Mouse (Mus musculus): ENCODE results near the gene Rassf8. TPM values are rescaled to one million over a fixed set of nuclear protein-coding genes. Genes with fewer than 3 reads are reported as not detected.

Rassf8 gene
- polyA plus RNA-seq, 2 experiments: 20.8 to 43.3 TPM

- no peaks in the 10 kb centered on the region for H3K36me3 ChIP-seq (ENCODE audit: control insufficient read depth, insufficient read depth, low read length)
- no peaks in the 10 kb centered on the region for H3K27me3 ChIP-seq (ENCODE audit: control insufficient read depth, insufficient read depth, low read length)
- no peak overlapping the region for H3K4me3 ChIP-seq (replicated peaks; ENCODE audit: low read length)
- H3K4me1 ChIP-seq (ENCODE audit: control insufficient read depth, insufficient read depth, low read length): 0 out of 2 replicates have a peak, but pooled peaks cover 9% of the 10 kb centered on the region
- H3K9ac ChIP-seq (ENCODE audit: low read depth, low read length, severe bottlenecking): no peak overlapping the region
- ATAC-seq (ENCODE audit: low FRiP score, low read depth): no peak
- no peaks in the 10 kb centered on the region for H3K9me3 ChIP-seq (ENCODE audit: control insufficient read depth, low read length)
- H3K4me2 ChIP-seq (replicated peaks; ENCODE audit: low read depth, low read length, severe bottlenecking): no peak overlapping the region
- no peak overlapping the region for H3K27ac ChIP-seq (replicated peaks; ENCODE audit: low read depth, low read length)
- WGBS: 84% methylated on average over 10 of the region's 10 CpGs
- no peak for DNase-seq (ENCODE audit: low spot score)
- TF ChIP-seq POLR2A (IDR thresholded peaks at IDR 0.05; ENCODE audit: borderline replicate concordance, extremely low read depth, insufficient read depth, insufficient read length): no peak
Observed at GRCm38 (mm10) chr6:145853356-145854079, 107.0 kb downstream of the Rassf8 start.

DNA sequence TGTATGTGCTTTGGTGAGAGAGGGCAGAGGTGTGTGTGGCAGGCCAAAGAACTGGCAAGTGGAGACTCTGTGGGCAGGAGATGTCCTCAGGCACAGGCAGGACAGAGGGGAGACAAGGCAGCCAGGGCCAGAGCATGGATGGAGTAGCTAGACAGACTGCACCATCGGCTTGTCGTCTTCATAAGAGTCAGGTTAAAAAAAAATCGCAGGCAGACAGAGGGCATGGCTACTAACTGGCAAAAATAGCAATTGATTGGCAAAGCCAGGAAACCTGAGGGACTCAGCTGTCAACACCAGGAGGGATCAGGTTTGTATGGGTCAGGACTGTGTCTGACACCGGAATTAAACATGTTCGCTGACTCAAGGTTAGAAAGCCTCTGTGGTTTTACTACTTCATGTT is 108.2 kb downstream of the Rassf8 start:
- ATAC-seq (ENCODE audit: low FRiP score, low read depth) (no peak), DNase-seq (ENCODE audit: low spot score) (no peak)
- H3K36me3 ChIP-seq (ENCODE audit: control insufficient read depth, insufficient read depth, low read length): no peaks in the 10 kb centered on the region
- H3K4me2 ChIP-seq (replicated peaks; ENCODE audit: low read depth, low read length, severe bottlenecking): no peak overlapping the region
- H3K4me3 ChIP-seq (replicated peaks; ENCODE audit: low read length): no peak overlapping the region
- no peak overlapping the region for H3K27ac ChIP-seq (replicated peaks; ENCODE audit: low read depth, low read length)
- H3K9me3 ChIP-seq (ENCODE audit: control insufficient read depth, low read length): no peaks in the 10 kb centered on the region
- no peaks in the 10 kb centered on the region for H3K27me3 ChIP-seq (ENCODE audit: control insufficient read depth, insufficient read depth, low read length)
- WGBS: 68% methylated on average over 5 of the region's 5 CpGs
- no peak overlapping the region for H3K9ac ChIP-seq (ENCODE audit: low read depth, low read length, severe bottlenecking)
- no peak for TF ChIP-seq POLR2A (IDR thresholded peaks at IDR 0.05; ENCODE audit: borderline replicate concordance, extremely low read depth, insufficient read depth, insufficient read length)
- 0 out of 2 replicates have a peak, but pooled peaks cover 9% of the 10 kb centered on the region for H3K4me1 ChIP-seq (ENCODE audit: control insufficient read depth, insufficient read depth, low read length)

DNA sequence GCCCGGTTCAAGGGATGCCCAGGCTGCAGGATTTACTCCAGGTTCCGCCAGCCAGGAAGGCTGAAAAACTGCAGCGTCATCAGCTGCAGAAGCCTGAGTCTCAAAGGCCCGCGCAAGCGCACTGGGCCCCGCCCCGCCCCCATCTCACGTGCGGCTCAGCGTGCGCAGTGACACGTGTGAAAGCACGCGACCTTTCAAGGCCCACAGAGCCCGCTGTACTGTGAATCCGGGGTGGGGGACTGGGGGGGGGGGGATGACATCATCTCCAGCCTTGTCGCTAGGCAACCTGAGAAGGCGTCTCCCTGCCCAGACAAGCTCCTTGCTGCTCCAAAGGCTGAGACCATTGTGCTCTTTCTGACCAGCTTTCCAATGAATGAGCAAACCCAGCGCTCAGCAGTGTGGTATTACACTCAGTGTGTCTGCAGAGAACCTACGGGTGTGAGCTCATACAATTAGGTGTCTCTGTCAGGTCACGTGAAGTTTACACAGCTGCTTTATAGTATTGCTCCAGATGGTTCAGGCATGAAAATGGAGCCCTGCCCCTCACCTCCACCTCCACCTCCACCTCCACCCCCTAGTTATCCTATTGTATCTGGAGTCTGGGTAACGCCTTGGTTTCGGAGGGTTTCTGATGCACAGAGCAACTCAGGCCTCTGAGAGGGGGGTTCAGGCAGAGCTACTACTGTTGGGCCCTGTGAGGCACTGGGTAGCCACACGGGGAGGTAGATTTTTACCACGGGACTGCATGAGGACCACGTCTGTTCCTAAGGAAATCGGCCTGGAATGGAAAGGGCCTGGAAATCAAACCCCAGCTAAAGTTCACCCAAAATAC is 109.4 kb downstream of the Rassf8 start:
- 6% methylated on average over 27 of the region's 28 CpGs for WGBS
- no peak for TF ChIP-seq POLR2A (IDR thresholded peaks at IDR 0.05; ENCODE audit: borderline replicate concordance, extremely low read depth, insufficient read depth, insufficient read length)
- H3K9ac ChIP-seq (ENCODE audit: low read depth, low read length, severe bottlenecking): no peak overlapping the region
- no peaks in the 10 kb centered on the region for H3K9me3 ChIP-seq (ENCODE audit: control insufficient read depth, low read length)
- peak overlapping the region; percentile 35 for H3K4me2 ChIP-seq (replicated peaks; ENCODE audit: low read depth, low read length, severe bottlenecking)
- H3K4me1 ChIP-seq (ENCODE audit: control insufficient read depth, insufficient read depth, low read length): 0 out of 2 replicates have a peak, but pooled peaks cover 9% of the 10 kb centered on the region
- H3K4me3 ChIP-seq (replicated peaks; ENCODE audit: low read length): peak overlapping the region; percentile 23; the same call in 1 of the 2 replicates
- H3K27ac ChIP-seq (replicated peaks; ENCODE audit: low read depth, low read length): peak overlapping the region; percentile 39
- 0 out of 2 replicates have a peak, but pooled peaks cover 5% of the 10 kb centered on the region for H3K27me3 ChIP-seq (ENCODE audit: control insufficient read depth, insufficient read depth, low read length)
- no peaks in the 10 kb centered on the region for H3K36me3 ChIP-seq (ENCODE audit: control insufficient read depth, insufficient read depth, low read length)
- ATAC-seq (ENCODE audit: low FRiP score, low read depth): peak; percentile 92
- DNase-seq (ENCODE audit: low spot score): peak; percentile 89

DNA sequence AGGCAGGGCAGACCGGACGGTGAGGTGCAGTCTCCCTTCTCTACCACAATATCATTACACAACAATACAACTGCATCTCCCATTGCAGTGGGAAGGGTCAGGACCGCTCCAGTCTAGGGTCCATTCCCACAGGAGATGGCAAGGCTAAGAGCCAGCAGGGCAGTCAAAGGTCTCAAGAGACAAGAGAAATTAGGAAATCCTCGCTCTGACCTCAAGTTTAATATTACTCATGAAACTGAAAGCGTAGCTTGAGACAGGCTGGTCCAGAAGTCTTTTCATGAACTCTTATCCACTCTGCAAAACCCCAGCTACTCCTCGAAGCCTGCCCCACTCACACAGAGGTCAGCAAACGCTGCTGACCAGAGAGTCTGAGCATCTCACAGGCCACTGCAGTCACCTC is 110.9 kb downstream of the Rassf8 start:
- Histone ChIP-seq H3K4me2 (replicated peaks; ENCODE audit: low read depth, low read length, severe bottlenecking) (no peak overlapping the region), H3K9ac (ENCODE audit: low read depth, low read length, severe bottlenecking) (no peak overlapping the region), H3K4me3 (replicated peaks; ENCODE audit: low read length) (no peak overlapping the region), H3K27me3 (ENCODE audit: control insufficient read depth, insufficient read depth, low read length) (peaks cover 10% of the 10 kb centered on the region), H3K9me3 (ENCODE audit: control insufficient read depth, low read length) (no peaks in the 10 kb centered on the region), H3K4me1 (ENCODE audit: control insufficient read depth, insufficient read depth, low read length) (0 out of 2 replicates have a peak, but pooled peaks cover 9% of the 10 kb centered on the region), H3K27ac (replicated peaks; ENCODE audit: low read depth, low read length) (no peak overlapping the region), H3K36me3 (ENCODE audit: control insufficient read depth, insufficient read depth, low read length) (no peaks in the 10 kb centered on the region)
- WGBS: 86% methylated on average over 7 of the region's 7 CpGs
- no peak for DNase-seq (ENCODE audit: low spot score)
- TF ChIP-seq POLR2A (IDR thresholded peaks at IDR 0.05; ENCODE audit: borderline replicate concordance, extremely low read depth, insufficient read depth, insufficient read length): no peak
- ATAC-seq (ENCODE audit: low FRiP score, low read depth): no peak

DNA sequence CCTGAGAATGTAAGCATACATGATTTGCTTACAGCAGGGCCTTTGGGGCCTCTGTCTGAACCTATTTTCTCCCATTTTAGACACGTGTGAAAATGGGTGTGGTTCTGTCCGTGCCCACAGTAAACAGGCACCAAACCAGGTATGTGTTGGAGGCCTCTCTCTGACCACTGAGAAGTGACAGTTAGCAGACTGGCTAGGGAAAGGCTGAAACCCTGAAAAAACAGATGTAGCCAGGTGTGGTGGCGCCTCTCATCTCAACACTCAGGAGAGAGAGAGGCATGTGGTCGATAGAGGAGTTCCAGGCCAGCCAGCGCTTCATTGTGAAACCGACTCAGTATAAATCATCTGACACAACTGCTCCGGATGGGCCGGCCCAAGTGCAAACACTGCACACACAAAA is 111.9 kb downstream of the Rassf8 start:
- H3K4me1 ChIP-seq (ENCODE audit: control insufficient read depth, insufficient read depth, low read length): peaks cover 13% of the 10 kb centered on the region; the same call in 1 of the 2 replicates
- WGBS: 49% methylated on average over 8 of the region's 8 CpGs
- ATAC-seq (ENCODE audit: low FRiP score, low read depth) (no peak), DNase-seq (ENCODE audit: low spot score) (no peak)
- peaks cover 19% of the 10 kb centered on the region for H3K27me3 ChIP-seq (ENCODE audit: control insufficient read depth, insufficient read depth, low read length)
- no peak for TF ChIP-seq POLR2A (IDR thresholded peaks at IDR 0.05; ENCODE audit: borderline replicate concordance, extremely low read depth, insufficient read depth, insufficient read length)
- no peak overlapping the region for H3K9ac ChIP-seq (ENCODE audit: low read depth, low read length, severe bottlenecking)
- no peak overlapping the region for H3K4me2 ChIP-seq (replicated peaks; ENCODE audit: low read depth, low read length, severe bottlenecking)
- no peak overlapping the region for H3K4me3 ChIP-seq (replicated peaks; ENCODE audit: low read length)
- no peaks in the 10 kb centered on the region for H3K36me3 ChIP-seq (ENCODE audit: control insufficient read depth, insufficient read depth, low read length)
- H3K27ac ChIP-seq (replicated peaks; ENCODE audit: low read depth, low read length): no peak overlapping the region
- H3K9me3 ChIP-seq (ENCODE audit: control insufficient read depth, low read length): no peaks in the 10 kb centered on the region

Measured in limb, embryonic 14.5 days (tissue).